Mouse (Mus musculus) bone marrow, adult 2 months (tissue): ENCODE measurements around the gene Eps8l2.

Experiments
- CTCF ChIP-seq: fragments of 200-500 bp; IDR thresholded peaks from 2 replicates; pipeline ENCODE4 v1.5.1; 2011; ENCODE audit warnings: low read length, control low read depth; ENCODE audit not compliant: control insufficient read depth, insufficient read depth
- POLR2A ChIP-seq: fragments of 200-500 bp; IDR thresholded peaks from 2 replicates; pipeline ENCODE4 v1.6.1; 2011; ENCODE audit warnings: low read depth, mild to moderate bottlenecking, control low read depth, low read length, borderline replicate concordance; ENCODE audit not compliant: control insufficient read depth

DNA sequence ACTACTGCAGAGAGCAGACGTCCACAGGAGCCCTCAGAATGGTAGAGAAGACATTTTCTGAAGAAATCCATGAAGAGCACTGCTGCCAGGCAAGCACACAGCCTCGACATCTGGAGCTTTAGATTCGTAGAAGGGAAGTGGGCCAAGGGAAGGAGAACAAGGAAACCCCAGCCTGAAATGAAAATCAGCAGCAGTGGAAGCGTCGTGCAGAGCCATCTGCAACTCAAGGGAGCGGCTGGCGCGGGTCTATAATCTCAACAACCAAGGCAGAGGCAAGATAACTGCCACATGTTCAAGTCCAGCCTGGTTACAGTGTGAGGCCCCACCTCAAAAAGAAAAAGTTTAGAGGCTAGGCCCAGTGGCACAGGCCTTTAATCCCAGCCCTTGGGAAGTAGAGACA, 23.6 kb upstream of the Eps8l2 start:
- TF ChIP-seq CTCF (no peak), POLR2A (no peak)
